Mouse (Mus musculus): ENCODE data around the gene Fbf1. TPM values are rescaled to one million over a fixed set of nuclear protein-coding genes. Genes with fewer than 3 reads are reported as not detected.
"Not testable (repeated sequence)": the region's sequence is repeated elsewhere in the genome, so short reads cannot be mapped to it uniquely, and the experiment has no call there.

The Fbf1 gene
- polyA plus RNA-seq, 1 experiment from 2014 or later: 45.4 TPM

GRCm38 (mm10) chr11:116099462-116099861, 68.5 kb downstream of the Fbf1 start:
- Histone ChIP-seq H3K36me3 (replicated peaks; ENCODE audit: control insufficient read depth, insufficient read depth) (no peaks in the 10 kb centered on the region), H3K27me3 (ENCODE audit: control insufficient read depth, insufficient read depth, low read length) (no peaks in the 10 kb centered on the region), H3K4me3 (replicated peaks; ENCODE audit: low read length) (no peak overlapping the region), H3K4me2 (replicated peaks) (no peak overlapping the region), H3K9ac (no peak overlapping the region), H3K9me3 (ENCODE audit: control insufficient read depth, low read length) (no peaks in the 10 kb centered on the region), H3K27ac (no peak overlapping the region), H3K4me1 (replicated peaks; ENCODE audit: control insufficient read depth, insufficient read depth, low read length) (peaks cover 10% of the 10 kb centered on the region)
- ATAC-seq (ENCODE audit: low FRiP score) (no peak), DNase-seq (ENCODE audit: low spot score) (no peak)
- WGBS: 82% methylated on average over 6 of the region's 6 CpGs

- Histone ChIP-seq H3K9ac (no peak overlapping the region), H3K4me2 (replicated peaks) (no peak overlapping the region), H3K27me3 (ENCODE audit: control insufficient read depth, insufficient read depth, low read length) (no peaks in the 10 kb centered on the region), H3K4me1 (replicated peaks; ENCODE audit: control insufficient read depth, insufficient read depth, low read length) (peaks cover 4% of the 10 kb centered on the region), H3K4me3 (replicated peaks; ENCODE audit: low read length) (no peak overlapping the region), H3K36me3 (replicated peaks; ENCODE audit: control insufficient read depth, insufficient read depth) (no peaks in the 10 kb centered on the region), H3K9me3 (ENCODE audit: control insufficient read depth, low read length) (no peaks in the 10 kb centered on the region), H3K27ac (no peak overlapping the region)
- DNase-seq (ENCODE audit: low spot score) (no peak), ATAC-seq (ENCODE audit: low FRiP score) (no peak)
- WGBS: 80% methylated on average over 14 of the region's 14 CpGs
Measured at GRCm38 (mm10) chr11:116098711-116099460, 69.1 kb downstream of the Fbf1 start.

- DNase-seq (ENCODE audit: low spot score) (no peak), ATAC-seq (ENCODE audit: low FRiP score) (no peak)
- no peak overlapping the region for H3K4me2 ChIP-seq (replicated peaks)
- no peaks in the 10 kb centered on the region for H3K9me3 ChIP-seq (ENCODE audit: control insufficient read depth, low read length)
- 90% methylated on average over 5 of the region's 5 CpGs for WGBS
- H3K4me3 ChIP-seq (replicated peaks; ENCODE audit: low read length): no peak overlapping the region
- no peaks in the 10 kb centered on the region for H3K27me3 ChIP-seq (ENCODE audit: control insufficient read depth, insufficient read depth, low read length)
- no peaks in the 10 kb centered on the region for H3K4me1 ChIP-seq (replicated peaks; ENCODE audit: control insufficient read depth, insufficient read depth, low read length)
- no peaks in the 10 kb centered on the region for H3K36me3 ChIP-seq (replicated peaks; ENCODE audit: control insufficient read depth, insufficient read depth)
- no peak overlapping the region for H3K27ac ChIP-seq
- H3K9ac ChIP-seq: no peak overlapping the region
Measured at GRCm38 (mm10) chr11:116096213-116097108, 71.5 kb downstream of the Fbf1 start.

GRCm38 (mm10) chr11:116095573-116095972, 72.4 kb downstream of the Fbf1 start:
- WGBS: 70% methylated on average over 3 of the region's 3 CpGs
- no peaks in the 10 kb centered on the region for H3K9me3 ChIP-seq (ENCODE audit: control insufficient read depth, low read length)
- no peaks in the 10 kb centered on the region for H3K4me1 ChIP-seq (replicated peaks; ENCODE audit: control insufficient read depth, insufficient read depth, low read length)
- no peak overlapping the region for H3K4me2 ChIP-seq (replicated peaks)
- H3K27me3 ChIP-seq (ENCODE audit: control insufficient read depth, insufficient read depth, low read length): no peaks in the 10 kb centered on the region
- DNase-seq (ENCODE audit: low spot score) (no peak), ATAC-seq (ENCODE audit: low FRiP score) (no peak)
- no peak overlapping the region for H3K27ac ChIP-seq
- no peak overlapping the region for H3K4me3 ChIP-seq (replicated peaks; ENCODE audit: low read length)
- no peaks in the 10 kb centered on the region for H3K36me3 ChIP-seq (replicated peaks; ENCODE audit: control insufficient read depth, insufficient read depth)
- H3K9ac ChIP-seq: no peak overlapping the region

GRCm38 (mm10) chr11:116093771-116094565, 74.0 kb downstream of the Fbf1 start:
- no peak overlapping the region for H3K4me3 ChIP-seq (replicated peaks; ENCODE audit: low read length)
- 71% methylated on average over 16 of the region's 16 CpGs for WGBS
- H3K36me3 ChIP-seq (replicated peaks; ENCODE audit: control insufficient read depth, insufficient read depth): no peaks in the 10 kb centered on the region
- ATAC-seq (ENCODE audit: low FRiP score) (no peak), DNase-seq (ENCODE audit: low spot score) (no peak)
- no peak overlapping the region for H3K27ac ChIP-seq
- no peaks in the 10 kb centered on the region for H3K9me3 ChIP-seq (ENCODE audit: control insufficient read depth, low read length)
- no peak overlapping the region for H3K9ac ChIP-seq
- no peaks in the 10 kb centered on the region for H3K4me1 ChIP-seq (replicated peaks; ENCODE audit: control insufficient read depth, insufficient read depth, low read length)
- H3K4me2 ChIP-seq (replicated peaks): no peak overlapping the region
- no peaks in the 10 kb centered on the region for H3K27me3 ChIP-seq (ENCODE audit: control insufficient read depth, insufficient read depth, low read length)

- not testable (repeated sequence) for H3K36me3 ChIP-seq (replicated peaks; ENCODE audit: control insufficient read depth, insufficient read depth); H3K4me3 ChIP-seq (replicated peaks; ENCODE audit: low read length); H3K27me3 ChIP-seq (ENCODE audit: control insufficient read depth, insufficient read depth, low read length); H3K4me1 ChIP-seq (replicated peaks; ENCODE audit: control insufficient read depth, insufficient read depth, low read length); ATAC-seq (ENCODE audit: low FRiP score); DNase-seq (ENCODE audit: low spot score); H3K27ac ChIP-seq; H3K4me2 ChIP-seq (replicated peaks); H3K9me3 ChIP-seq (ENCODE audit: control insufficient read depth, low read length); H3K9ac ChIP-seq
- 91% methylated on average over 6 of the region's 6 CpGs for WGBS
Measured at GRCm38 (mm10) chr11:116092959-116093358, 75.0 kb downstream of the Fbf1 start.

Other genes starting within 250 kb of the Fbf1 start
- gene Sap30bp, start 234.9 kb downstream of the Fbf1 start, polyA plus RNA-seq (2014; fragmentation: Nextera tagmentation; extraction: Ambion mirVana): 40.5 and 41.8 TPM in 2 replicates
- 16.7 and 17.2 TPM in 2 replicates for gene Recql5, start 234.7 kb downstream of the Fbf1 start, polyA plus RNA-seq (2014; fragmentation: Nextera tagmentation; extraction: Ambion mirVana)
- 1.5 and 1.6 TPM in 2 replicates for gene Itgb4, start 193.5 kb downstream of the Fbf1 start, polyA plus RNA-seq (2014; fragmentation: Nextera tagmentation; extraction: Ambion mirVana)
- 48.6 and 54.4 TPM in 2 replicates for gene Galk1, start 155.4 kb downstream of the Fbf1 start, polyA plus RNA-seq (2014; fragmentation: Nextera tagmentation; extraction: Ambion mirVana)
- 1,746 and 2,054 TPM in 2 replicates for gene H3f3b, start 140.2 kb downstream of the Fbf1 start, polyA plus RNA-seq (2014; fragmentation: Nextera tagmentation; extraction: Ambion mirVana)
- 25.6 and 29.3 TPM in 2 replicates for gene Unk, start 137.8 kb downstream of the Fbf1 start, polyA plus RNA-seq (2014; fragmentation: Nextera tagmentation; extraction: Ambion mirVana)
- gene Unc13d, start 90.2 kb downstream of the Fbf1 start, polyA plus RNA-seq (2014; fragmentation: Nextera tagmentation; extraction: Ambion mirVana): 0.75 and 0.83 TPM in 2 replicates
- 164 and 183 TPM in 2 replicates for gene Wbp2, start 81.2 kb downstream of the Fbf1 start, polyA plus RNA-seq (2014; fragmentation: Nextera tagmentation; extraction: Ambion mirVana)
- gene Trim47, start 41.0 kb downstream of the Fbf1 start, polyA plus RNA-seq (2014; fragmentation: Nextera tagmentation; extraction: Ambion mirVana): 9.4 and 10.6 TPM in 2 replicates
- gene Trim65, start 37.0 kb downstream of the Fbf1 start, polyA plus RNA-seq (2014; fragmentation: Nextera tagmentation; extraction: Ambion mirVana): 2.7 and 2.9 TPM in 2 replicates
- gene Mrpl38, start 29.3 kb downstream of the Fbf1 start, polyA plus RNA-seq (2014; fragmentation: Nextera tagmentation; extraction: Ambion mirVana): 79.4 and 83.1 TPM in 2 replicates
- 80.7 and 88.0 TPM in 2 replicates for gene Ten1, start 30.7 kb upstream of the Fbf1 start, polyA plus RNA-seq (2014; fragmentation: Nextera tagmentation; extraction: Ambion mirVana)
- gene Acox1, start 30.9 kb upstream of the Fbf1 start, polyA plus RNA-seq (2014; fragmentation: Nextera tagmentation; extraction: Ambion mirVana): 67.5 and 75.7 TPM in 2 replicates
- 0.62 and 0.64 TPM in 2 replicates for gene Evpl, start 69.9 kb upstream of the Fbf1 start, polyA plus RNA-seq (2014; fragmentation: Nextera tagmentation; extraction: Ambion mirVana)
- gene Srp68, start 106.1 kb upstream of the Fbf1 start, polyA plus RNA-seq (2014; fragmentation: Nextera tagmentation; extraction: Ambion mirVana): 52.0 and 54.0 TPM in 2 replicates
- 0.55 and 0.57 TPM in 2 replicates for gene Galr2, start 112.8 kb upstream of the Fbf1 start, polyA plus RNA-seq (2014; fragmentation: Nextera tagmentation; extraction: Ambion mirVana)
- 115 and 118 TPM in 2 replicates for gene Exoc7, start 139.1 kb upstream of the Fbf1 start, polyA plus RNA-seq (2014; fragmentation: Nextera tagmentation; extraction: Ambion mirVana)
- gene Foxj1, start 167.2 kb upstream of the Fbf1 start, polyA plus RNA-seq (2014; fragmentation: Nextera tagmentation; extraction: Ambion mirVana): 13.1 and 16.2 TPM in 2 replicates
- gene Rnf157, start 244.9 kb upstream of the Fbf1 start, polyA plus RNA-seq (2014; fragmentation: Nextera tagmentation; extraction: Ambion mirVana): 68.5 and 75.5 TPM in 2 replicates

All from hindbrain, embryonic 14.5 days (tissue).